Mouse (Mus musculus) midbrain, embryonic 15.5 days (tissue): Measurements from ENCODE around the gene Gm1604a. TPM values are rescaled to one million over a fixed set of nuclear protein-coding genes. Genes with fewer than 3 reads are reported as not detected.
"Not testable (repeated sequence)": the region's sequence is repeated elsewhere in the genome, so short reads cannot be mapped to it uniquely, and the experiment has no call there.

Experiments
- ATAC-seq: fragments of 200-750 bp; cut with Nextera tagmentation; replicated peaks from 2 replicates; pipeline ENCODE4 v1.8.0; 2017; ENCODE audit warnings: moderate TSS enrichment
- H3K27ac ChIP-seq: fragments of 300-500 bp; sonication (generic); 2 replicates; pipeline ENCODE4 v1.5.1; 2015; ENCODE audit warnings: mild to moderate bottlenecking, inconsistent platforms
- H3K27me3 ChIP-seq: fragments of 300-500 bp; sonication (generic); replicated peaks from 2 replicates; pipeline ENCODE4 v1.6.1; 2015; ENCODE audit warnings: inconsistent platforms
- H3K36me3 ChIP-seq: fragments of 300-500 bp; sonication (generic); replicated peaks from 2 replicates; pipeline ENCODE4 v1.6.1; 2015; ENCODE audit warnings: inconsistent platforms
- H3K4me1 ChIP-seq: fragments of 300-500 bp; sonication (generic); 2 replicates; pipeline ENCODE4 v1.6.1; 2015; ENCODE audit warnings: inconsistent platforms
- H3K4me2 ChIP-seq: fragments of 300-500 bp; sonication (generic); 2 replicates; pipeline ENCODE4 v1.6.1; 2015; ENCODE audit warnings: inconsistent platforms, mild to moderate bottlenecking, moderate library complexity
- H3K4me3 ChIP-seq: fragments of 300-500 bp; sonication (generic); 2 replicates; pipeline ENCODE4 v1.5.1; 2015; ENCODE audit warnings: mild to moderate bottlenecking, inconsistent platforms
- H3K9ac ChIP-seq: fragments of 300-500 bp; sonication (generic); 2 replicates; pipeline ENCODE4 v1.6.1; 2015; ENCODE audit warnings: mild to moderate bottlenecking, inconsistent platforms
- H3K9me3 ChIP-seq: fragments of 300-500 bp; sonication (generic); 2 replicates; pipeline ENCODE4 v1.6.1; 2016; ENCODE audit warnings: inconsistent platforms
- whole genome bisulfite sequencing: fragments of 180-500 bp; shearing (Covaris S2); methylation state at CpG from one replicate; pipeline ENCODE4 v1.1.7; 2015; ENCODE audit warnings: mixed read lengths; 5-methylcytosine and 5-hydroxymethylcytosine counted together
- polyA plus RNA-seq: library from polyadenylated mRNA; unstranded; fragments of >200 nt; fragmentation: Nextera tagmentation; extraction: Ambion mirVana; gene quantifications from 2 replicates; pipeline ENCODE4 v1.2.1, GENCODE M21; 2015

The Gm1604a gene
- polyA plus RNA-seq, result 0.26 and 0.57 TPM in 2 replicates

- not testable (repeated sequence) for H3K9ac ChIP-seq, H3K27me3 ChIP-seq, H3K4me1 ChIP-seq, H3K4me3 ChIP-seq, H3K9me3 ChIP-seq, H3K27ac ChIP-seq, H3K36me3 ChIP-seq
- H3K4me2 ChIP-seq, result peak within 1 kb of the TSS; percentile 24; the same call in 1 of the 2 replicates
- 2% methylated on average over 6 of the region's 14 CpGs for WGBS
- peak; percentile 88 for ATAC-seq
These were observed at the start of gene Gm1604a for GRCm38 (mm10) chr17:7025257-7025656. TSS of gene Gm1604a (plus strand) at chr17:7025568.

GRCm38 (mm10) chr17:6978287-6979248 is 46.8 kb upstream of the Gm1604a start, which contains the start of gene Gm49721:
TSS of gene Gm49721 (plus strand) at chr17:6978904.
- H3K27me3 ChIP-seq, H3K4me1 ChIP-seq, H3K36me3 ChIP-seq, H3K9me3 ChIP-seq, H3K27ac ChIP-seq: not testable (repeated sequence)
- H3K4me2 ChIP-seq, result peak within 1 kb of the TSS; percentile 69
- peak within 1 kb of the TSS; percentile 50 for H3K9ac ChIP-seq
- peak within 1 kb of the TSS; percentile 50 for H3K4me3 ChIP-seq
- 1% methylated on average over 55 of the region's 68 CpGs for WGBS
- peak; percentile 97 for ATAC-seq

- not testable (repeated sequence) for H3K27me3 ChIP-seq, H3K4me1 ChIP-seq, H3K36me3 ChIP-seq, H3K9ac ChIP-seq, H3K9me3 ChIP-seq, H3K27ac ChIP-seq
- 25% methylated on average over 5 of the region's 5 CpGs for WGBS
- Histone ChIP-seq H3K4me3 (peak overlapping the region; percentile 50), H3K4me2 (peak overlapping the region; percentile 69)
- peak; percentile 28; the same call in 1 of the 2 replicates for ATAC-seq
These were observed 46.0 kb upstream of the Gm1604a start for GRCm38 (mm10) chr17:6979380-6979779.

- H3K4me1 ChIP-seq, H3K27ac ChIP-seq, H3K4me2 ChIP-seq, H3K4me3 ChIP-seq, H3K9me3 ChIP-seq, H3K36me3 ChIP-seq, H3K27me3 ChIP-seq, ATAC-seq, H3K9ac ChIP-seq: not testable (repeated sequence)
- WGBS, result 98% methylated on average over 5 of the region's 8 CpGs
These were observed 45.2 kb upstream of the Gm1604a start for GRCm38 (mm10) chr17:6980144-6980543.

GRCm38 (mm10) chr17:6986118-6986517 is 39.2 kb upstream of the Gm1604a start:
- H3K9me3 ChIP-seq, H3K27ac ChIP-seq, H3K27me3 ChIP-seq, H3K4me1 ChIP-seq, H3K4me3 ChIP-seq, ATAC-seq, H3K36me3 ChIP-seq, H3K4me2 ChIP-seq, H3K9ac ChIP-seq: not testable (repeated sequence)
- WGBS, result 95% methylated on average over 1 of the region's 1 CpGs

GRCm38 (mm10) chr17:6995504-6995903 is 29.9 kb upstream of the Gm1604a start:
- not testable (repeated sequence) for H3K9ac ChIP-seq, H3K27ac ChIP-seq, H3K4me1 ChIP-seq, ATAC-seq, H3K36me3 ChIP-seq, H3K4me3 ChIP-seq, H3K4me2 ChIP-seq, H3K27me3 ChIP-seq, H3K9me3 ChIP-seq
- no CpG with 5 or more reads among the region's 6 CpGs for WGBS

- not testable (repeated sequence) for H3K4me1 ChIP-seq, H3K27me3 ChIP-seq, H3K4me2 ChIP-seq, H3K4me3 ChIP-seq, ATAC-seq, H3K9ac ChIP-seq, H3K36me3 ChIP-seq, H3K27ac ChIP-seq, H3K9me3 ChIP-seq
- WGBS, result 81% methylated on average over 8 of the region's 8 CpGs
These were observed 28.5 kb upstream of the Gm1604a start for GRCm38 (mm10) chr17:6996826-6997225.

GRCm38 (mm10) chr17:6997778-6998490 is 27.4 kb upstream of the Gm1604a start:
- ATAC-seq, result not testable (repeated sequence)

GRCm38 (mm10) chr17:7001790-7002585 is 23.4 kb upstream of the Gm1604a start:
- not testable (repeated sequence) for H3K9ac ChIP-seq, H3K9me3 ChIP-seq, H3K27ac ChIP-seq, H3K4me3 ChIP-seq, H3K27me3 ChIP-seq, H3K36me3 ChIP-seq, ATAC-seq, H3K4me1 ChIP-seq, H3K4me2 ChIP-seq
- WGBS, result 86% methylated on average over 9 of the region's 12 CpGs

More at GRCm38 (mm10) chr17:6997778-6998490, 27.4 kb upstream of the Gm1604a start:
- not testable (repeated sequence) for H3K27ac ChIP-seq, H3K27me3 ChIP-seq, H3K9ac ChIP-seq, H3K4me2 ChIP-seq, H3K9me3 ChIP-seq, H3K4me1 ChIP-seq, H3K4me3 ChIP-seq, H3K36me3 ChIP-seq
- WGBS, result 100% methylated on average over 1 of the region's 7 CpGs

GRCm38 (mm10) chr17:7003392-7003791 is 22.0 kb upstream of the Gm1604a start:
- not testable (repeated sequence) for ATAC-seq, H3K36me3 ChIP-seq, H3K27ac ChIP-seq, H3K9me3 ChIP-seq, H3K9ac ChIP-seq, H3K4me3 ChIP-seq, H3K4me2 ChIP-seq, H3K4me1 ChIP-seq, H3K27me3 ChIP-seq
- no CpG with 5 or more reads among the region's 3 CpGs for WGBS

- not testable (repeated sequence) for H3K4me3 ChIP-seq, H3K36me3 ChIP-seq, H3K9ac ChIP-seq, H3K9me3 ChIP-seq, ATAC-seq, H3K27me3 ChIP-seq, H3K4me1 ChIP-seq, H3K27ac ChIP-seq, H3K4me2 ChIP-seq
- WGBS, result 27% methylated on average over 3 of the region's 4 CpGs
These were observed 19.7 kb upstream of the Gm1604a start for GRCm38 (mm10) chr17:7005646-7006045.

- H3K9me3 ChIP-seq, H3K9ac ChIP-seq, H3K4me1 ChIP-seq, H3K27ac ChIP-seq, H3K4me3 ChIP-seq, ATAC-seq, H3K36me3 ChIP-seq, H3K27me3 ChIP-seq, H3K4me2 ChIP-seq: not testable (repeated sequence)
These were observed 16.5 kb upstream of the Gm1604a start for GRCm38 (mm10) chr17:7008885-7009284.
